Mouse (Mus musculus): ENCODE data around the gene Rasgrp3. TPM values are rescaled to one million over a fixed set of nuclear protein-coding genes. Genes with fewer than 3 reads are reported as not detected.

Gene Rasgrp3
- 9.0 TPM for polyA plus RNA-seq (2014; fragmentation: Illumina TruSeq; extraction: RNeasy Lipid Tissue Mini Kit (QIAGEN cat#74804); ENCODE audit: low read depth, low replicate concordance)

GRCm38 (mm10) chr17:75435599-75435998 lies at the start of gene Rasgrp3:
Rasgrp3 (plus strand) TSS chr17:75435896.

GRCm38 (mm10) chr17:75551512-75552400 lies 116.1 kb downstream of the Rasgrp3 start, which contains the start of gene Fam98a:
Fam98a (minus strand) TSS chr17:75551946.

Other genes starting within 250 kb of the Rasgrp3 start
- gene Fam98a, start 116.0 kb downstream of the Rasgrp3 start, polyA plus RNA-seq (2014; fragmentation: Illumina TruSeq; extraction: RNeasy Lipid Tissue Mini Kit (QIAGEN cat#74804); ENCODE audit: low read depth, low replicate concordance), result 34.5 TPM